In genomic region chr13:83162761-83163160, GRCm38 (mm10) we compare ENCODE assay signal across 17 mouse cellular contexts.
"Had no signal": no experiment of that assay in that cellular context is flagged by ENCODE, and none has a peak within 500 bp of the region (broad histone marks: within the 10 kb centered on the region; RNA-seq: fewer than 3 reads in every experiment).

No protein-coding gene starts in this region.

- H3K4me3 ChIP-seq: intestine, embryonic 15.5 days; kidney, embryonic 15.5 days; left cerebral cortex, adult 2 months; liver, embryonic 13.5 days had no signal

- H3K4me1 ChIP-seq: intestine, embryonic 15.5 days; kidney, embryonic 15.5 days; liver, embryonic 13.5 days had no signal

- DNase-seq: kidney, adult 11 months; kidney, adult 8-10 months; kidney, postnatal 10 days; kidney, postnatal 36 days; liver, embryonic 13.5 days; lung, adult 2 months; lung, postnatal 14 days; lung, postnatal 4 days; midbrain, embryonic 14.5 days; right cerebral cortex, postnatal 14 days; right cerebral cortex, postnatal 4 days; thymus, postnatal 25 days had no signal

- ATAC-seq: intestine, embryonic 15.5 days had no signal

- H3K36me3 ChIP-seq: intestine, embryonic 15.5 days; kidney, embryonic 15.5 days; liver, embryonic 13.5 days had no signal

- H3K9me3 ChIP-seq: intestine, embryonic 15.5 days; kidney, embryonic 15.5 days; liver, embryonic 13.5 days had no signal

- H3K4me2 ChIP-seq: intestine, embryonic 15.5 days; kidney, embryonic 15.5 days; liver, embryonic 13.5 days; midbrain, embryonic 11.5 days had no signal

- H3K27me3 ChIP-seq: intestine, embryonic 15.5 days; kidney, embryonic 15.5 days; liver, embryonic 13.5 days had no signal

- H3K27ac ChIP-seq: intestine, embryonic 15.5 days; kidney, embryonic 15.5 days; left cerebral cortex, adult 2 months; liver, embryonic 13.5 days; stomach, postnatal 0 days had no signal

- H3K9ac ChIP-seq: intestine, embryonic 15.5 days; kidney, embryonic 15.5 days; liver, embryonic 13.5 days had no signal
